24 mouse cellular contexts compared by ENCODE assay signal in genomic region chr8:69884141-69884540, GRCm38 (mm10). TPM values are rescaled to one million over a fixed set of nuclear protein-coding genes. Genes with fewer than 3 reads are reported as not detected.
"Had no signal": no experiment of that assay in that cellular context is flagged by ENCODE, and none has a peak within 500 bp of the region (broad histone marks: within the 10 kb centered on the region; RNA-seq: fewer than 3 reads in every experiment).

No protein-coding gene starts in this region.

- DNase-seq: kidney, adult 8-10 months; kidney, postnatal 10 days; kidney, postnatal 36 days; layer of hippocampus, postnatal 36 days; liver, embryonic 13.5 days; lung, adult 2 months; lung, postnatal 14 days; midbrain, embryonic 14.5 days; retina, postnatal 1 day; right cerebral cortex, postnatal 25 days; spleen, adult 18-20 months; thymus, adult 2 months; thymus, postnatal 14 days; thymus, postnatal 4 days had no signal

- H3K4me3 ChIP-seq: kidney, embryonic 15.5 days; left cerebral cortex, adult 2 months; liver, embryonic 13.5 days; megakaryocyte, embryonic 14.5 days; midbrain, embryonic 10.5 days; neural tube, embryonic 12.5 days; neural tube, embryonic 15.5 days; stomach, embryonic 15.5 days had no signal

- H3K9me3 ChIP-seq: kidney, embryonic 15.5 days; liver, embryonic 13.5 days; midbrain, embryonic 10.5 days; neural tube, embryonic 12.5 days; neural tube, embryonic 15.5 days; stomach, embryonic 15.5 days had no signal

- H3K36me3 ChIP-seq: kidney, embryonic 15.5 days; liver, embryonic 13.5 days; midbrain, embryonic 10.5 days; neural tube, embryonic 12.5 days; neural tube, embryonic 15.5 days; stomach, embryonic 15.5 days had no signal

- H3K27ac ChIP-seq: kidney, embryonic 15.5 days; left cerebral cortex, adult 2 months; liver, embryonic 13.5 days; macrophage; midbrain, embryonic 10.5 days; neural tube, embryonic 12.5 days; neural tube, embryonic 15.5 days; stomach, embryonic 15.5 days had no signal

- H3K4me2 ChIP-seq: kidney, embryonic 15.5 days; liver, embryonic 13.5 days; neural tube, embryonic 12.5 days; neural tube, embryonic 15.5 days; stomach, embryonic 15.5 days had no signal

- H3K9ac ChIP-seq: kidney, embryonic 15.5 days; liver, embryonic 13.5 days; neural tube, embryonic 12.5 days; neural tube, embryonic 15.5 days; stomach, embryonic 15.5 days had no signal

RNA-seq across cellular contexts. Expression of gene Cilp2, which starts 3.3 kb away (rescaled TPM):
- total RNA-seq: liver, adult 2 months had no signal
- polyA plus RNA-seq: liver, embryonic 16.5 days; macrophage had no signal

RNA-seq across cellular contexts. Expression of gene Tssk6, which starts 17.8 kb away (rescaled TPM):
- total RNA-seq: liver, adult 2 months had no signal

RNA-seq across cellular contexts. Expression of gene Yjefn3, which starts 18.4 kb away (rescaled TPM):
- polyA plus RNA-seq: macrophage had no signal
